Mouse (Mus musculus) cerebellum, adult (tissue): ENCODE measurements around the gene Limd2.

Experiments used
- ATAC-seq: cut with Nextera tagmentation; 2 replicates; pipeline ENCODE4 v1.9.2; 2017; ENCODE audit warnings: mild to moderate bottlenecking, moderate library complexity, mixed read lengths; ENCODE audit not compliant: insufficient number of reproducible peaks, low FRiP score, low TSS enrichment

Gene Limd2

GRCm38 (mm10) chr11:106174372-106174771 lies 13.7 kb upstream of the Limd2 start:
- no peak for ATAC-seq

- ATAC-seq: no peak
These were observed 12.6 kb upstream of the Limd2 start for GRCm38 (mm10) chr11:106173228-106173627.

- no peak for ATAC-seq
These were observed 10.1 kb upstream of the Limd2 start for GRCm38 (mm10) chr11:106170807-106171206.

GRCm38 (mm10) chr11:106167435-106167834 lies 6.8 kb upstream of the Limd2 start:
- ATAC-seq: no peak

GRCm38 (mm10) chr11:106164601-106165180 lies 4.0 kb upstream of the Limd2 start:
- ATAC-seq: no peak

- ATAC-seq: no peak
These were observed 2.9 kb upstream of the Limd2 start for GRCm38 (mm10) chr11:106163546-106163945.

GRCm38 (mm10) chr11:106162237-106162636 lies 1.6 kb upstream of the Limd2 start:
- ATAC-seq: no peak

- peak; percentile 13; the same call in 1 of the 2 replicates for ATAC-seq
These were observed 479 bp downstream of the Limd2 start for GRCm38 (mm10) chr11:106159921-106160840.

GRCm38 (mm10) chr11:106159216-106159920 lies 1.3 kb downstream of the Limd2 start:
- ATAC-seq: peak; percentile 15; the same call in 1 of the 2 replicates

- peak; percentile 7; the same call in 1 of the 2 replicates for ATAC-seq
These were observed 1.8 kb downstream of the Limd2 start for GRCm38 (mm10) chr11:106158930-106159215.

GRCm38 (mm10) chr11:106158081-106158929 lies 2.4 kb downstream of the Limd2 start:
- no peak for ATAC-seq

- ATAC-seq: no peak
These were observed 3.5 kb downstream of the Limd2 start for GRCm38 (mm10) chr11:106157154-106157553.

- ATAC-seq: no peak
These were observed 4.4 kb downstream of the Limd2 start for GRCm38 (mm10) chr11:106156257-106156656.

- no peak for ATAC-seq
These were observed 4.9 kb downstream of the Limd2 start for GRCm38 (mm10) chr11:106155761-106156160.

GRCm38 (mm10) chr11:106154770-106155169 lies 5.9 kb downstream of the Limd2 start:
- ATAC-seq: no peak

- no peak for ATAC-seq
These were observed 6.6 kb downstream of the Limd2 start for GRCm38 (mm10) chr11:106154091-106154490.

GRCm38 (mm10) chr11:106152132-106152531 lies 8.5 kb downstream of the Limd2 start:
- ATAC-seq: peak; percentile 76

GRCm38 (mm10) chr11:106151219-106151618 lies 9.4 kb downstream of the Limd2 start:
- no peak for ATAC-seq

GRCm38 (mm10) chr11:106134580-106135528 lies 25.8 kb downstream of the Limd2 start:
- ATAC-seq: no peak; the same call in 1 of the 2 replicates
